Mouse (Mus musculus) lung, adult 2 months (tissue): ENCODE data around the gene Sox4. TPM values are rescaled to one million over a fixed set of nuclear protein-coding genes. Genes with fewer than 3 reads are reported as not detected.

Experiments used
- DNase-seq: peaks from one replicate; pipeline ENCODE4 v3.0.0; 2022
- H3K4me1 ChIP-seq: fragments of 200-500 bp; 2 replicates; pipeline ENCODE4 v1.6.1; 2011; ENCODE audit warnings: low read length; ENCODE audit not compliant: control insufficient read depth, insufficient read depth
- H3K4me3 ChIP-seq: fragments of 200-500 bp; replicated peaks from 2 replicates; pipeline ENCODE3; 2011; ENCODE audit warnings: low read depth, mild to moderate bottlenecking, control low read depth, low read length; ENCODE audit errors: extremely low read depth
- CTCF ChIP-seq: fragments of 200-500 bp; IDR thresholded peaks from 2 replicates; pipeline ENCODE4 v1.5.1; 2011; ENCODE audit warnings: mild to moderate bottlenecking, low read length, control low read depth; ENCODE audit not compliant: insufficient read depth
- POLR2A ChIP-seq: fragments of 200-500 bp; IDR thresholded peaks from 2 replicates; pipeline ENCODE4 v1.6.1; 2011; ENCODE audit warnings: low read depth, mild to moderate bottlenecking, control low read depth, low read length, borderline replicate concordance; ENCODE audit errors: extremely low read depth
- WGBS: fragments of 180-500 bp; shearing (Covaris S2); methylation state at CpG from one replicate; pipeline ENCODE4 v1.1.7; 2018; 5-methylcytosine and 5-hydroxymethylcytosine counted together
- polyA plus RNA-seq: library from polyadenylated mRNA; depleted of rRNA; stranded (reverse); fragments of >200 nt; gene quantifications from 2 replicates; pipeline ENCODE4 v1.2.3, GENCODE M21; 2012

Gene Sox4
- polyA plus RNA-seq, 1 experiment, result 33.6 TPM

GRCm38 (mm10) chr13:28923136-28923535 is 30.4 kb downstream of the Sox4 start:
- DNase-seq, result no peak
- TF ChIP-seq CTCF (no peak), POLR2A (no peak)
- WGBS, result 94% methylated on average over 3 of the region's 3 CpGs
- Histone ChIP-seq H3K4me1 (no peaks in the 10 kb centered on the region), H3K4me3 (no peak overlapping the region)

- no peak for TF ChIP-seq POLR2A
- TF ChIP-seq CTCF, result no peak
- Histone ChIP-seq H3K4me3 (no peak overlapping the region), H3K4me1 (no peaks in the 10 kb centered on the region)
- no peak for DNase-seq
- 77% methylated on average over 10 of the region's 10 CpGs for WGBS
Observed at GRCm38 (mm10) chr13:28917379-28918250, 35.9 kb downstream of the Sox4 start.

- H3K4me1 ChIP-seq, result no peaks in the 10 kb centered on the region
- TF ChIP-seq POLR2A (no peak), CTCF (no peak)
- DNase-seq, result no peak
- WGBS, result 79% methylated on average over 6 of the region's 6 CpGs
- H3K4me3 ChIP-seq, result no peak overlapping the region
Observed at GRCm38 (mm10) chr13:28913656-28914055, 39.9 kb downstream of the Sox4 start.

- DNase-seq, result no peak
- H3K4me3 ChIP-seq, result no peak overlapping the region
- H3K4me1 ChIP-seq, result no peaks in the 10 kb centered on the region
- WGBS, result 90% methylated on average over 10 of the region's 10 CpGs
- TF ChIP-seq CTCF (no peak), POLR2A (no peak)
Observed at GRCm38 (mm10) chr13:28906981-28907380, 46.5 kb downstream of the Sox4 start.
